Mouse (Mus musculus) E14TG2a.4 (cell line): ENCODE measurements around the gene Kcp.

ENCODE experiments used
- CTCF ChIP-seq: conservative IDR thresholded peaks from 2 replicates; pipeline ENCODE4 v1.5.1; 2014; ENCODE audit warnings: low read length
- NANOG ChIP-seq: IDR thresholded peaks from 2 replicates; pipeline ENCODE4 v1.6.1; 2014; ENCODE audit warnings: borderline replicate concordance, low read length, mixed read lengths
- POU5F1 ChIP-seq: IDR thresholded peaks from 2 replicates; pipeline ENCODE4 v1.6.1; 2014; ENCODE audit warnings: low read length, borderline replicate concordance

GRCm38 (mm10) chr6:29539502-29539901, 31.8 kb upstream of the Kcp start:
- no peak for TF ChIP-seq CTCF
- no peak for TF ChIP-seq POU5F1
- TF ChIP-seq NANOG: no peak
